Mouse (Mus musculus) urinary bladder, postnatal 25 days (tissue): ENCODE measurements around the gene Olfr371.

ENCODE experiments used
- DNase-seq: peaks from one replicate; pipeline ENCODE4 v3.0.0; 2022; ENCODE audit warnings: low spot score

The Olfr371 gene

GRCm38 (mm10) chr8:85225688-85226087 is at the start of gene Olfr371:
Gene Olfr371, plus strand, starts transcription at chr8:85225988.
- no peak for DNase-seq

GRCm38 (mm10) chr8:85192346-85192745 is 33.4 kb upstream of the Olfr371 start:
- DNase-seq, result no peak

- DNase-seq, result no peak
These were observed 5.6 kb upstream of the Olfr371 start for GRCm38 (mm10) chr8:85220220-85220619.

GRCm38 (mm10) chr8:85220992-85221391 is 4.8 kb upstream of the Olfr371 start:
- DNase-seq, result no peak

GRCm38 (mm10) chr8:85227297-85227696 is 1.5 kb downstream of the Olfr371 start:
- no peak for DNase-seq
